Mouse (Mus musculus): ENCODE results near the gene Gsg1l. TPM values are rescaled to one million over a fixed set of nuclear protein-coding genes. Genes with fewer than 3 reads are reported as not detected.

The Gsg1l gene
- total RNA-seq, 2 experiments from 2014 or later = not detected

GRCm38 (mm10) chr7:125887124-125887523 lies 195.1 kb downstream of the Gsg1l start:
- DNase-seq = no peak
- intact Hi-C loops (cut with DNase I) = loop anchor here (5.0 kb wide), 1 partner anchor 80 kb away; no protein-coding TSS in a partner anchor

DNA sequence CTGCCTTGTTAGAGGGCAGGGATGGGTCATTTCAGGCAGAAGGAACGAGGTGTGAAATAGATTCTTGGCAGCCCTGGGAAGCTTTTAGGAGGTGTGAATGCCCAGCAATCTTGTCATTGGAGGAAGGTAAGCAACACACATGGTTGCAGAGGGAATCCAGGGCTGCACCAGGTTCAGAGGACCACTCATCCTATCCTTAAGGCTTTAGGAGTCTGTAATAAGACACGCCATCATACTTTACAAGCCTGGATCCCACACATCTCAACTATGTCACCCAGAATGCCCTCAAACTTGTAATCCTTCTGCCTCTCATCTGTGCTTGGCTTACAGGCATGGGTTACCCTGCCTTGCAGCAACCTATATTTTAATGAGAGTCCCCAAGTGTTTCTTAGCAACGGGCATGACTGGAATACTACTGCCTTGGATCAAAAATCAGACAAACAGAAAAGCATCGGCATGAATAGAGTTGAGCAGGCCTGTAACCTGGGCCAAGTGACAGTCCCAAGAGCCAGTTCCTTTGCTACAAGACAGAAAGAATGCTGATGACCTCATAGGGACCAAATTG lies 196.0 kb downstream of the Gsg1l start:
- intact Hi-C loops (cut with DNase I) = loop anchor here (5.0 kb wide), 1 partner anchor 81 kb away; no protein-coding TSS in a partner anchor
- DNase-seq = no peak

GRCm38 (mm10) chr7:125883232-125883631 lies 199.0 kb downstream of the Gsg1l start:
- intact Hi-C loops (cut with DNase I) = no loop called here
- no peak for DNase-seq

GRCm38 (mm10) chr7:125878040-125878439 lies 204.2 kb downstream of the Gsg1l start:
- DNase-seq = no peak
- intact Hi-C loops (cut with DNase I) = no loop called here

- no peak for DNase-seq
- intact Hi-C loops (cut with DNase I) = no loop called here
Observed at GRCm38 (mm10) chr7:125873971-125874495, 208.2 kb downstream of the Gsg1l start.

GRCm38 (mm10) chr7:125872874-125873273 lies 209.3 kb downstream of the Gsg1l start:
- DNase-seq = no peak
- intact Hi-C loops (cut with DNase I) = no loop called here

- DNase-seq = no peak
- intact Hi-C loops (cut with DNase I) = no loop called here
Observed at GRCm38 (mm10) chr7:125872202-125872580, 210.0 kb downstream of the Gsg1l start.

DNA sequence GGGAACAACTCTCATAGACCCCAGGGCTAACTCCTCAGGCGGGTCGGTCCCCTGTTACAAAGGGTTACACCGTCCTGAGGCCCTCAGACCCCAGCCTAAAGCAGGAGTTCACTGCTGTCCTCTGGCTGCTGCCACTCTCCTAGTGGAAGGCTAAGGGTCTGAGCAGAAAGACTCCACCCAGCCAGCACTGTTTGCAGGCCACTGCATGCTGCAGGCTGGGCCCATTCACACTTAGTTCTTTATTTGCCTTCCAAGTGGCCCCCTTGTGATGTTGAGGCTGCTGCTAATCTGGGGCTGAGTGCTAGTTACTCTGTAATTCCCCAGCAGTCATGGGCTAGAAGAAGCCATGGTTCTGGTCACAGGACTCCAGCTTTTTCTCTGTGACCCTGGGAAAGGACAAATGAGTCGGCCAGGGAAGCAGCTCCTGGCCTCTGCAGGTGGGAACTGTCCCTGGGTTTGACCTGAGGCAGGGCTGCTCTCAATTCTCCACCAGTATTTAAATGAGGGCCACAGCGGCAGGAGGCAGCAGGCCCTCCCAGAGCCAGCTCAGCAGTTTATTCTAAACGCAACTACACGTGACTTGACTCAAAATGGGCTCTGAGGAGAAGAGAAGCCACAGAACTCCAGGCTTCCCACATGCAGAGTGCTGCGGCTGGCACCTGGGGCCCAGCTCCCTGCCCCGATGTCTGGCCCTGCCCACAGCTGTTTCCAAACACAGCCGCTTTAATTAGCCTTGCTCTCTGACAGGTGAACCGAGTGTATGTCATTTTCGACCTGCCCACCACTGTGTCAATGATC lies 210.6 kb downstream of the Gsg1l start:
- intact Hi-C loops (cut with DNase I) = no loop called here
- no peak for DNase-seq

DNA sequence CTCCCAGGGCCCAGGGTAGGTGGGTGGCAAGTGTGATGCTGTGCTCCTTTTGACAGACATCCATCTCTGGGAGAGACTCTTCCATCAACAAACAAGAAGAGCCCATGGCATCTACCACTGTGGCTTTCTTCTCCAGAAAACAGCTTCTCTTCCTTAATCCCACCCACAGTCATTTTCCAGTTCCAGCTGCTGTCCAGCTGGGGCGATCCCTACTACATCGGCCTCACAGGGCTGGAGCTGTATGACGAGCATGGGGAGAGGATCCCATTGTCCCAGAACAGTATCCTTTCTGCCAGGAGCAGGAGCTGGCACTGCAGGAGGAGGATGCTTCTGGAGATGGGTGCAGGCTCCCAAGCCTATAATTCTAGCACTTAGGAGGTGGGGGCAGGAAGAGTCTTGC lies 213.6 kb downstream of the Gsg1l start:
- intact Hi-C loops (cut with DNase I) = no loop called here
- no peak for DNase-seq

- intact Hi-C loops (cut with DNase I) = no loop called here
- DNase-seq = no peak
Observed at GRCm38 (mm10) chr7:125865234-125865633, 217.0 kb downstream of the Gsg1l start.

DNA sequence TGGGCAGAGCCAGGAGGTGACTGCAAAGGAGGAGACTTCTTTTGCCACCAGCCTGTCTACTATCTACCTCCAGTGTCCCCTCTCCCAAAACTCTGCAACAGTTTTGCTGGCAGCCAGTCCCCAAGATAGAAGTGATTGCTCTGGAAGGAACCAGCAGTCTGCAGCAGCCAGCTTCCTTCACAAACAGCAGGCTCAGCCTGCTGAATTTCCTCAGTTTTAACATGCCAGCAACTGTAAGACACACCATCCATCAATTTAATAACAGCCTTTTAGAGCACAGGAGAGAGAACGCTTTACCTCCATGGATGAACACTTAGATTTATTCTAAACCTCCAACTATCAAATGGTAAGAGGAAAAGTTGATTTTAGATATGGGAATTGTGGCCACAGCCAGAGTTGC lies 218.2 kb downstream of the Gsg1l start:
- no peak for DNase-seq
- intact Hi-C loops (cut with DNase I) = no loop called here

- intact Hi-C loops (cut with DNase I) = no loop called here
Observed at GRCm38 (mm10) chr7:125860421-125860820, 221.8 kb downstream of the Gsg1l start.

DNA sequence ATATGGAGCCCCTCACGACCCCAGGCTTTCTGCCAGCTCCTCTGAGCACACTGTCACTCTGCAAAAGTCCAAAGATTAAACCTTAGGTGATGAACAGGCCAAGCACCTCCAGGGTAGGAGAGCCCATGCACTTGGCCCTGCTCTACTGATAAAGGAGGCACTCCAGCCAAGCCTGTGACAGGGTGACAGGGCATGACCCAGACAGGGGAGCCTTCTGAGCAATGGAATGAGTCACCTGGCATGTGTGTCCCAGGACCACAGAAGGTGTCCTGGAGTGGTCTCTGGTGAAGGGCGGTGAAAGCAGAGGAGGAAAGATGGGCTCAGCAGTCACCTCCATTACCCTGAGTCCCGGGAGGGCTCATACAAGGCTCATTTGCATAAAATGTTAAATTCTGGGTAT lies 222.6 kb downstream of the Gsg1l start:
- no peak for DNase-seq
- intact Hi-C loops (cut with DNase I) = no loop called here

More at GRCm38 (mm10) chr7:125860421-125860820, 221.8 kb downstream of the Gsg1l start:
- no peak for DNase-seq

GRCm38 (mm10) chr7:125847528-125847866 lies 234.7 kb downstream of the Gsg1l start:
- intact Hi-C loops (cut with DNase I) = no loop called here
- DNase-seq = no peak

DNA sequence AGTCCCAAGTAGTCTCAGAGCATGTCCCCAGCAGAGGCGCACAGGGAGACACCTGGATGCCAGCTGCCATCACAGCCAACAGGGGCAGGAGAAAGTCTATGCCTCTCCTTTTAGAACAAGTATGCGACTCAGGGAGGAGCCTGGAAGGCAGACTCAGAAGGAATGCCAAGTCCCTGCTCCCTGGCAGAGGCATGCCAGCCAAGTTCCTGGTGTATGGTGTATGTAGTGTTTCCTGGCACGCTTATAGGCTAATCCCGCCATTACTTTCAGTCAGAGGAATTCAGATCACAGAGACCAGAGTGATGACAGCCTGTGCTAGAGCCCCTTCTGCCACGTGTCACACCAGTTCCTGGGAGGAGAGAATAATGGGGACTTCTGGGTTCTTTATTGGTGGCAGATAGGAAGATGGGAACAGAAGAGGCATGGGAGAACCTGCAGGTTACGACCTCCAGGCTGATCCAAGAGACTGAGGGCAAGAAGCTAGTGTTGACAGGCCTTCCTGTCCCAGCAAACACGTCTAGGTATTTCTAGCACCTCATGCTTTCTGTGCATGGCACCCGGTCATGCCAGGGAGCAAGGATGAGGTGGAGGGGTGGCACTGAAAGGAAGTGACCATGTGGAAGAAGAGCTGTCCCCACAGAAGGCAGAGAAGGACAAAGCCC lies 235.2 kb downstream of the Gsg1l start:
- DNase-seq = peak in 1 of 2 experiments; percentile 30
- intact Hi-C loops (cut with DNase I) = no loop called here

GRCm38 (mm10) chr7:125845611-125846010 lies 236.6 kb downstream of the Gsg1l start:
- intact Hi-C loops (cut with DNase I) = no loop called here
- no peak for DNase-seq

DNA sequence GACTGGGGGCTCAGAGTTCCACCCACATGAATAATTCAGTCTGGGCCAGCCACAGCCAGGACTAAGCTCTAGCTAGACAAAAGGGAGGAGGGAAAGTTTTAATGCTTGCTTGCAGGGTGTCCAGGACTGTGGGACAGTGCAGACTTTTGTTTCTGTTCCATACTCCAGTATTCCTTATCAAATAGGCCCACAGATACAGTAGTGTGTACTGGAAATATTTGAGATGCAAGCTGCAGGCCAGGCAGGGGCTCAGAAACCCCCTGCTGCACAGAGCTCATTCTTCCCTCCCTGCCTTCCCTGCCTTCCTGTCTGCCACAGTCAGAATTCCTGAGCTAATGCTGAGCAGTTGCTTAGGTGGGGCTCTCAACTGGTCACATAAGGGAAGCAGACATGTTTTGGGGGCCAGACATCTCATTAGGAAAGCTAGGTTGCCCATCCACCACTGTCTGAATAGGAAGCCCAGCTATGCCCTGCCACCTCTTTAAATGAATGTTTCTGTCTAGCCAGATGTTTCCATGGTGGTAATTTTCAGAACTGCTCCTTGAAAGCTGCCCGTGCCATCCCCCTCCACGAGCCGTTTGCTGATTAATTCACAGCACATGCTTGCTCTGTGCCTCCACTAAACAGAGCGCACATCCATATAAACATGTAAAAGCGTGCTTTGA lies 244.0 kb downstream of the Gsg1l start:
- intact Hi-C loops (cut with DNase I) = no loop called here
- no peak for DNase-seq

DNA sequence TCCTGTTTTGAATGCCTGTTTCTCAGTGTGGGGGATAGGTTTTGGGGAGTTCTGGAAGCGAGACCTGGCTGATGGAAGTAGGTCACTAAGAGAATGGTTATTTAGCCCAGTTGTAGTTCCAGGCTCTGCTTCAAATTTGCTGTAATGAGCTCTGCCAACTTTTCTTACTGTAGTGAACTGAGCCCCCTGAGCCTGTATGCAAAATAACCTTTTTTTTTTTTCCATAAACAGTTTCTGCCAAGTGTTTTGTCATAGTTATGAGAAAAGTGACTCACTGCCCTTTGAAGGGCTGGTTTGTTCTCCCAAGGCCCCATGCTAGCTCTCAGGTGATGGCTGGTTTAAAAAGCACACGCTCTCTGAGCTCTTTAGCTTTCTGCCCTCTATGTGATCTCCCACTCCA lies 248.7 kb downstream of the Gsg1l start:
- intact Hi-C loops (cut with DNase I) = no loop called here

GRCm38 (mm10) chr7:125832767-125833166 lies 249.4 kb downstream of the Gsg1l start:
- intact Hi-C loops (cut with DNase I) = no loop called here
- DNase-seq = no peak

More for the DNA sequence above, 248.7 kb downstream of the Gsg1l start:
- DNase-seq = no peak

- DNase-seq = no peak
- intact Hi-C loops (cut with DNase I) = no loop called here
Observed at GRCm38 (mm10) chr7:125829121-125829666, 253.0 kb downstream of the Gsg1l start.

GRCm38 (mm10) chr7:125828561-125828960 lies 253.7 kb downstream of the Gsg1l start:
- no peak for DNase-seq
- intact Hi-C loops (cut with DNase I) = no loop called here

Data from gastrocnemius, postnatal 36 days (tissue).